Mouse (Mus musculus) liver, adult 2 months (tissue): ENCODE measurements at regions not wholly inside any gene's neighbourhood (a gene's known extent, or its start where the extent isn't known, plus 50 kb on each side); places are given as distances from the start of the nearest gene placed in this dataset.
A peak's percentile ranks its signal among the peaks of the same experiment; 100 is the strongest.

Experiments used
- DNase-seq: peaks from one replicate; pipeline ENCODE4 v3.0.0-alpha.2; 2011; ENCODE audit warnings: low read depth, low spot score; ENCODE audit errors: extremely low read depth
- H3K27ac ChIP-seq: fragments of 200-500 bp; replicated peaks from 2 replicates; pipeline ENCODE4 v1.5.1; 2012; ENCODE audit warnings: low read depth, mild to moderate bottlenecking, control low read depth, inconsistent platforms, low read length; ENCODE audit not compliant: insufficient read depth
- H3K27me3 ChIP-seq: fragments of 200-500 bp; 2 replicates; pipeline ENCODE4 v1.6.1; 2012; ENCODE audit warnings: mild to moderate bottlenecking, moderate library complexity, low read length, inconsistent platforms; ENCODE audit not compliant: control insufficient read depth, insufficient read depth
- H3K36me3 ChIP-seq: fragments of 200-500 bp; 2 replicates; pipeline ENCODE4 v1.6.1; 2012; ENCODE audit warnings: low read length, inconsistent platforms; ENCODE audit not compliant: control insufficient read depth, insufficient read depth
- H3K4me1 ChIP-seq: fragments of 200-500 bp; 2 replicates; pipeline ENCODE4 v1.6.1; 2011; ENCODE audit warnings: low read length; ENCODE audit not compliant: control insufficient read depth, insufficient read depth
- H3K4me3 ChIP-seq: fragments of 200-500 bp; 2 replicates; pipeline ENCODE4 v1.5.1; 2011; ENCODE audit warnings: low read depth, mild to moderate bottlenecking, control low read depth, low read length, moderate library complexity; ENCODE audit not compliant: insufficient read depth
- H3K79me2 ChIP-seq: fragments of 200-500 bp; 2 replicates; pipeline ENCODE4 v1.6.1; 2012; ENCODE audit warnings: inconsistent platforms, mild to moderate bottlenecking, low read length, moderate library complexity; ENCODE audit not compliant: control insufficient read depth, insufficient read depth
- H3K9ac ChIP-seq: fragments of 200-500 bp; 2 replicates; pipeline ENCODE4 v1.6.1; 2012; ENCODE audit warnings: low read depth, mild to moderate bottlenecking, control low read depth, inconsistent platforms, low read length
- CTCF ChIP-seq: fragments of 200-500 bp; IDR thresholded peaks from 2 replicates; pipeline ENCODE4 v1.5.1; 2011; ENCODE audit warnings: low read depth, low read length, control low read depth
- POLR2A ChIP-seq: fragments of 200-500 bp; IDR thresholded peaks from 2 replicates; pipeline ENCODE4 v1.6.1; 2011; ENCODE audit warnings: low read length, control low read depth; ENCODE audit not compliant: insufficient read depth; ENCODE audit errors: extremely low read depth
- WGBS: fragments of 180-500 bp; shearing (Covaris S2); methylation state at CpG from one replicate; pipeline ENCODE4 v1.1.7; 2018; 5-methylcytosine and 5-hydroxymethylcytosine counted together

DNA sequence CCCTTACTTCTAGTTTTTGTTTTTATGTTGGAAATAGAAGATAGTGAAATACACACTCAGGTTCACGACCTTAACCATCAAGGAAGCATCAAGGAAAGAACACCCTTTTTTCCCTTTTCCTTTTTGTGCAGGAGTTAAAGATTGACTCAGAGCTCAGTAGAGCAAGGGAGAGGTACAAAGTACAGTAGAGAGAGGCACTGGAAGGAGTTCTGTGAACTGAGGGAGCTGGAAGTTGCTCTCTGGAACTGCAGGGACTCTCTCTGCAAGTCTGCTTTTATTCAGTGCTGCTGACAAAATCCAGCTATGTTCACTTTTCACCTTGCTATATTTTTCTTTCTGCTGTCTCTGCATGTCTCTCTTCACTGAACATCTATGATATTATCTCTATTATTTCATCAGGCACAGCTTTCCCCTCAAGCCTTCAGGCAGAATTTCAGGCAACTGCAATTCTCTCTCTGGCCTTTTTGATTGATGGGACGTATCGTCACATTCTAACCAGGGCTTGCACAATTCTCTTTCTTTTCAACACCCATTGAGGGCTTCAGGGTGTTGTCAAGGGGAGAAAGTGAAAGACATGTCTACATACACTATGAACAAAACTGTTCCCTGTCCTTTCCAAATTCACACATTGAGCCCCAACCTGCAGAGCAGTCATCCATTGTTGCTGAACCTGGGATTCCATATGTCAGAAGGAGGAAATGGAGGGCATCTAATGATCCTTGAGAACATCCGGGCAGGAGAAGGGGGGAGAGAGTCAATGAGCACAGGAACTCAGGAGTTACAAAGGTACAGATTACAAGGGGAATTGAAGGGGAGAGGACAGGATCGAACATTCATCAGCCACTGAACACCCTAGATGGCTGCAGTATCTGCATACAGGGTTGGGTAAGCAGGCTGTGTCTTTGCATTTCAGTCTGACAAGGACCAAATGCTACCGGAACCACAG is 228.9 kb downstream of the Kif20b start:
- Histone ChIP-seq H3K27me3 (no peaks in the 10 kb centered on the region), H3K27ac (no peak overlapping the region), H3K4me1 (peaks cover 8% of the 10 kb centered on the region; the same call in 1 of the 2 replicates), H3K79me2 (no peaks in the 10 kb centered on the region), H3K9ac (no peak overlapping the region), H3K36me3 (no peaks in the 10 kb centered on the region), H3K4me3 (no peak overlapping the region)
- TF ChIP-seq POLR2A (no peak), CTCF (no peak)
- WGBS, result 38% methylated on average over 6 of the region's 6 CpGs
- DNase-seq, result peak; percentile 74

DNA sequence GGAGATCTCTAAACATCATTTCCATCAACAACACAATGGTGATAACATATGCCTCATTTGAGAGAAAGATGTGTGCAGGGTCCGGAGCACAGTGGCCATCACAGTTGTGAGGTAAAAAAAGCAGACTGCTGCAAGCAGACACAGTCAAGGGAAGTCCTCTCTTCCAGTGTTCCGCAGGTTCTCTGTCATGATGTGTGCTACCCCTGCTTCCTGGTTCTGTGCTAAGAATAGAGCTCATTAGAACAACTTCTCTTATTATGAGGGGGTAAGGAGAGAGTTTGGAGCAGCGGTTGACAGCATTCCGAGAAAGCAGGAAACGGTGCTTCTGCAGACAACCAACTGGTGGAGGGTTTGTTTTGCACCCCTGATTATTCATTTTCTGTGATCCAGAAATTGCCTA is 229.7 kb downstream of the Kif20b start:
- no peak for DNase-seq
- Histone ChIP-seq H3K36me3 (no peaks in the 10 kb centered on the region), H3K4me1 (peaks cover 8% of the 10 kb centered on the region; the same call in 1 of the 2 replicates), H3K79me2 (no peaks in the 10 kb centered on the region), H3K27me3 (no peaks in the 10 kb centered on the region), H3K9ac (no peak overlapping the region), H3K4me3 (no peak overlapping the region), H3K27ac (no peak overlapping the region)
- 79% methylated on average over 5 of the region's 5 CpGs for WGBS
- TF ChIP-seq CTCF, result no peak
- TF ChIP-seq POLR2A, result no peak

DNA sequence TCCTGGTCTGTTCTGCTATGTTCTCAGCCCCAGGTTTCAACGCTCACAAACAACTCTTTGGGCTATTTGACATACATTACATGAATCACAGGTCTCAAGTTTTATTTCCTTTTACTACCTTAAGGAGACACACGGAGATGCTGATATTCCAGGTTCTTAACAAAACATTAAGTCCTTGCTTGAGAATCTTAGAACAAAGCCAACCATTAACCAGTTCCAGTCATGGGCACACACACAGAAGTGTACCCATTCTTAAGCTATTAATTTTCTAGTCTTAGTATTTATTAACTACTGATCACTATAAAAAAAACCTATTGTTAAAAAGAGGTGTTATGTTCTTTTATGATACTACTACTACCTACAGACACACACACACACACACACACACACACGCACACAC is 235.7 kb downstream of the Kif20b start:
- 92% methylated on average over 3 of the region's 3 CpGs for WGBS
- no peak for DNase-seq

DNA sequence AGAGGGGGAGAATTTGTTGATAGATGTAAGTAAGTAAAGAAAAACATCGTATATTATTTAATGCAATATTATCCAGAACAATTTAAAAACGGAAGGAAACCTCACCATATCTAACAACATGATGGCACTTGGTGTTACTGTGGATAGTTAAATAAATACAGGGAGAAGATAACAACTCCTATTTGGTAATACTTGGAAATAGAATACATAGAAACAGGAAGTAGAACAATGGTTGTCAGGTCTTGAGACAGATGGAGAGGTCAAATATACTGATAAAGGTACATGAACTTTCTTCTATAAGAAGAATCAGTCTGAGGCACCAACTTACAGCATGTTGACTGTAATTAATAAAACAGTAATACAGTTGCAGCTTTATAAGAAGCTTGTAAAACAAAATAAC is 242.6 kb downstream of the Kif20b start:
- Histone ChIP-seq H3K4me3 (no peak overlapping the region), H3K79me2 (no peaks in the 10 kb centered on the region), H3K9ac (no peak overlapping the region), H3K36me3 (no peaks in the 10 kb centered on the region), H3K27me3 (no peaks in the 10 kb centered on the region; the same call in 1 of the 2 replicates), H3K27ac (no peak overlapping the region), H3K4me1 (no peaks in the 10 kb centered on the region)
- 67% methylated on average over 2 of the region's 2 CpGs for WGBS
- DNase-seq, result no peak
- TF ChIP-seq POLR2A (no peak), CTCF (no peak)

More for the DNA sequence above, 235.7 kb downstream of the Kif20b start:
- no peak overlapping the region for H3K27ac ChIP-seq
- H3K4me3 ChIP-seq, result no peak overlapping the region
- H3K4me1 ChIP-seq, result no peaks in the 10 kb centered on the region
- H3K36me3 ChIP-seq, result no peaks in the 10 kb centered on the region
- no peak overlapping the region for H3K9ac ChIP-seq
- no peak for TF ChIP-seq POLR2A
- no peak for TF ChIP-seq CTCF
- no peaks in the 10 kb centered on the region for H3K79me2 ChIP-seq
- H3K27me3 ChIP-seq, result no peaks in the 10 kb centered on the region

DNA sequence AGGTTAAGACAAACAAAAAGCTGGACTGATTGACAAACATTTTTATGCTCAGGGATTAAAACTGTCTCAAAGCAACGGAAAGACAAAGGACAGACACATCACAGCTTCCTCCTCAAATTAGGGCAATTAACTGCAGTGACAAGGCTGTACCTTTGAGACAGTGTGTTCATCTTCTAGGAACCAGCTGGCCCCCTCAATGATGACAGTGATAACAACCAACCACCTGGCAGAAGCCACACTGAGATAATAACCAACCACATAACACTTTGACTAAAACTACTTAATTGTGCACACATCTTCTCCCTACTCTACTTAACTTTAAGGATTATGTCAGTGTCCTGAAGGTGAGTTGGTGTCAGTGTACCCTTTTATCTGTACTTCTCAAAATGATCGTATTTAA is 248.4 kb downstream of the Kif20b start:
- H3K9ac ChIP-seq, result no peak overlapping the region
- H3K4me3 ChIP-seq, result no peak overlapping the region
- no peak overlapping the region for H3K27ac ChIP-seq
- 89% methylated on average over 2 of the region's 2 CpGs for WGBS
- H3K27me3 ChIP-seq, result no peaks in the 10 kb centered on the region; the same call in 1 of the 2 replicates
- no peak for DNase-seq
- TF ChIP-seq POLR2A, result no peak
- TF ChIP-seq CTCF, result no peak
- no peaks in the 10 kb centered on the region for H3K36me3 ChIP-seq
- no peaks in the 10 kb centered on the region for H3K4me1 ChIP-seq
- H3K79me2 ChIP-seq, result no peaks in the 10 kb centered on the region

DNA sequence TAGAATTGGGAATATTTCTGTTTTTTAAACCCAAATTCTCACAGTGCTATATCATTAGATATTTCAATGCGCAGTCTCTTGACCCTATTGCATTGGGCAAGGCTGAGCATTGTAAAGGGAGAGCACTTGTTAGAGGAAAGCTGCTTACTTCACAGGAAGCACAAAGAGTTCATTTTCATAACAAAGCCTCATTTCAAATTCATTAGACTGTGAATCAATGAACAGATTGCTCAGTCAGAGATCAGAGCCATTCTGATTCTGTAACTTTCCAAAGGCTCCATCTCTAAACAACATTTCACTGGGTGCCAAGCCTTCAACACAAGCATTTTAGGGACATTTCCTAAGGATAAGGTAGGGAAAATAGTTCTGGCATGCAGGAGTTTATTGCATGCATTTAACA is 257.9 kb downstream of the Kif20b start:
- H3K4me3 ChIP-seq, result no peak overlapping the region
- H3K27ac ChIP-seq, result no peak overlapping the region
- WGBS, result 94% methylated on average over 1 of the region's 1 CpGs
- H3K4me1 ChIP-seq, result no peaks in the 10 kb centered on the region
- TF ChIP-seq POLR2A (no peak), CTCF (no peak)
- no peaks in the 10 kb centered on the region for H3K36me3 ChIP-seq
- no peaks in the 10 kb centered on the region for H3K27me3 ChIP-seq
- no peak for DNase-seq
- H3K79me2 ChIP-seq, result no peaks in the 10 kb centered on the region
- H3K9ac ChIP-seq, result no peak overlapping the region
